Mouse (Mus musculus): ENCODE data around the gene Rpl29.

DNA sequence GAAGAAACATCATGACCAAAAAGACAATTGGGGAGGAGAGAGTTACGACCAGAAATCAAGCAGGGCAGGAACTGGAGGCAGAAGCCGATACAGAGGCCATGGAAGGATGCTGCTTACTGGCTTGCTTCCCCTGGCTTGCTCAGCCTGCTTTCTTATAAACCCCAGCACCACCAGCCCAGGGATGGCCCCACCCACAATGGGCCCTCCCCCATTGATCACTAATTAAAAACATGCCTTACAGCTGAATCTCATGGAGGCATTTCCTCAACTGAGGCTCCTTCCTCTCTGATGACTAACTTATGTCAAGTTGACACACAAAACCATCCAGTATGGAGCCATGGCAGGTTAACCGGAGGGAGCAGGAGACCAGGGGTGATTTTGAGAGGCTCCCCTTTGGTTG, 29.4 kb upstream of the Rpl29 start:
- TF ChIP-seq EP300 (IDR thresholded peaks at IDR 0.05; ENCODE audit: low read length) = no peak
- TF ChIP-seq POLR2A (IDR thresholded peaks at IDR 0.05; ENCODE audit: low read depth, low read length) = no peak
- TF ChIP-seq CHD2 (IDR thresholded peaks at IDR 0.05; ENCODE audit: low read length) = no peak
- TF ChIP-seq USF1 (IDR thresholded peaks at IDR 0.05; ENCODE audit: low read depth, low read length) = no peak
- TF ChIP-seq CTCF (conservative IDR thresholded peaks at IDR 0.05 in 1 of 2, IDR thresholded peaks at IDR 0.05 in 1 of 2; ENCODE audit: low read depth in 2 of 2, low read length in 2 of 2) = no peak
- TF ChIP-seq TCF12 (IDR thresholded peaks at IDR 0.05; ENCODE audit: low read depth, low read length) = no peak
- TF ChIP-seq SIN3A (IDR thresholded peaks at IDR 0.05; ENCODE audit: low read length) = no peak
- TF ChIP-seq ZC3H11A (IDR thresholded peaks at IDR 0.05; ENCODE audit: low read depth, low read length) = no peak
- TF ChIP-seq BHLHE40 (IDR thresholded peaks at IDR 0.05; ENCODE audit: low read depth, low read length) = no peak
- TF ChIP-seq ELF1 (IDR thresholded peaks at IDR 0.05; ENCODE audit: low read depth, low read length) = no peak
- TF ChIP-seq HCFC1 (IDR thresholded peaks at IDR 0.05; ENCODE audit: low read depth, low read length) = no peak
- TF ChIP-seq MAFK (IDR thresholded peaks at IDR 0.05; ENCODE audit: insufficient replicate concordance, low read length) = no peak
- no peak for TF ChIP-seq JUND (conservative IDR thresholded peaks at IDR 0.05; ENCODE audit: low read depth, low read length)
- no peak for TF ChIP-seq RCOR1 (conservative IDR thresholded peaks at IDR 0.05; ENCODE audit: low read depth, low read length)

All from CH12.LX (cell line).